Mouse (Mus musculus): ENCODE data around the gene Tpsab1. TPM values are rescaled to one million over a fixed set of nuclear protein-coding genes. Genes with fewer than 3 reads are reported as not detected.

The Tpsab1 gene
- 0.32 and 0.44 TPM in 2 replicates for polyA plus RNA-seq (2012; rRNA removed)

DNA sequence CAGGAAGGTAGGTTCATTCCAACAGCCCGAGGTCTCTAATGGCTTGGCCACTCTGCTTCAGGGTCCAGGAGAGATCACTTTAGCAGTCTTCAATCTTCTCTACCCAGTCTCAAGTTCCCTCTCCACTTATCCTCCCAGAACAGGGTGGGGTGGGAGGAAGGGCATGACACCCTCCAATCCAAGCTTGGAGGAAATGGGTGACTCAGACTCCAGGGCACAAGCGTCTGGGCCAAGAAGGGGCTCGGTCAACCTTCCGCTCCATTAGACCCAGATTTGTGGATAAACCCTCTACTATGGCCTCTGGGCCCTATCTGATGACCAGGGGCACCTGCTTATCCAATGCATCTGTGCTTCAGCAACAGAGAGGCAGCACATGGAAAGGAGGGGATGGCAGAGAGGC is at the start of gene Tpsab1:
Tpsab1 (minus strand) TSS at position 101 of the 400 bp plus-strand sequence.
- DNase-seq (ENCODE audit: low read depth): no peak

DNA sequence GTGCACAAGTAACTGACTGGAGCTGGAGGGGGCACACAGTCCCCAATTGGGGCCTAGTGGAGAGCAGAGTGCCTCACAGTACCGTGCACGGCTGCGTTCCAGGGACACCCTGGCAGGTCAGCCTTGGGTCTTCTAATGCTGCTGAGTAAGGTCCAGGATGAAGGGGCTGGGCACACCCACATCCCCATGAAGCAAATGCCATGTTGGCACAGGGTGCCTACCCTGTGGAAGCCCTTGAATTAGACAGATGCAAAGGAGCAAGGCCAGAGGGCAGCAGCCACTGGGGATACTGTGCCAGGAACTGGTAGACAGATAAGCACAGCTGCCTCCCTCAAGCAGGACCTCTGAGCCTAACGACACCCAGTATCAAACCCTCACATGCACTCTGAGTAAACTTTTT is 49.2 kb upstream of the Tpsab1 start:
- DNase-seq (ENCODE audit: low read depth): no peak

DNA sequence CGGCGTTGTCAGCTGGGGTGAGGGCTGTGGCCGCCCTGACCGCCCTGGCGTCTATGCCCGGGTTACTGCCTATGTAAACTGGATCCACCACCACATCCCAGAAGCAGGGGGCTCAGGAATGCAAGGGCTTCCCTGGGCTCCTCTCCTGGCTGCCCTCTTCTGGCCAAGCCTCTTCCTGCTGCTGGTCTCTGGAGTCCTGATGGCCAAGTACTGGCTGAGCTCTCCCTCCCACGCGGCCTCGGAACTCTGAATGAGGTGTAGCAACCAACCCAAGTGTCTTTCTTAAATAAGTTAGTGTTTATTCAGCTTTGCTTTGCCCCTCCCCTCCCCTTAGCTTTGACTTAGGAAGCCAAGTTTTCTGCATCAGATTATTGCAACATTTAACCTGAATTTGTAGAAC is 28.6 kb upstream of the Tpsab1 start:
- no peak for DNase-seq (ENCODE audit: low read depth)

DNA sequence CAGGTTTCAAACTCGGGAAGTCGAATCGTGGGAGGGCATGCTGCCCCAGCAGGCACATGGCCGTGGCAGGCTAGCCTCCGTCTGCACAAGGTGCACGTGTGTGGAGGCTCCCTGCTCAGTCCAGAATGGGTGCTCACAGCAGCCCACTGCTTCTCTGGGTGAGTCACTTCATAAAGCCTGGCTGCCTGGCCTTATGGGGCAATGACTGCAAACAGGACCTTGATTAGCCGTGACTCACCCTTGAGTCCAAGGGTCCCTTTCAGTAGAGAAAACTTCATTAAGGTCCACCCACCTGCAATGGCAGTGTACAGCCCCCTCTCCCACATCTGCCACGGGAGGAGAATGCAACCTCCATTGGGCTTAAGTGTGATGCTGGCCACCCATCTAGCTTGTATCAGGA is 27.1 kb upstream of the Tpsab1 start:
- DNase-seq (ENCODE audit: low read depth): no peak

DNA sequence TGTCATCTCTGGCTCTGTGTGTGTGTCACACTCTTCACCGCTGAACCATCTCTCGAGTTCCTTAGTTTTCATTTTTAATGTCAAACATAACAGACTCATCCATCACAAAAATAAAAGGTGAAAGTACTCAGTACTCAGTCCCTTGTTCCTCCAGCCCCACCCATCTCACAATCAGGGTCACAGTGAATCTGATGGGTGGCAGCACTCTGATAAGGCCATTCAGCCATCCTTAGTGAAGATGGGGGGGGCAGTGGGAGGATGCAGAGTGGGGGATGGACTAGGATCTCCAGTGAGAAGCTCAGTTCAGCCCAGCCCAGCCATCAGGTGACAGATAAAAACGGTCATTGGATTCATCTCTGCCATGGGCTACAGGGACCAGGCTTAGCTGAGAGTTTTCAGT is 23.6 kb upstream of the Tpsab1 start, which contains the start of gene Tpsg1:
Tpsg1 (plus strand) TSS at position 301 of the 400 bp plus-strand sequence.
- no peak for DNase-seq (ENCODE audit: low read depth)

DNA sequence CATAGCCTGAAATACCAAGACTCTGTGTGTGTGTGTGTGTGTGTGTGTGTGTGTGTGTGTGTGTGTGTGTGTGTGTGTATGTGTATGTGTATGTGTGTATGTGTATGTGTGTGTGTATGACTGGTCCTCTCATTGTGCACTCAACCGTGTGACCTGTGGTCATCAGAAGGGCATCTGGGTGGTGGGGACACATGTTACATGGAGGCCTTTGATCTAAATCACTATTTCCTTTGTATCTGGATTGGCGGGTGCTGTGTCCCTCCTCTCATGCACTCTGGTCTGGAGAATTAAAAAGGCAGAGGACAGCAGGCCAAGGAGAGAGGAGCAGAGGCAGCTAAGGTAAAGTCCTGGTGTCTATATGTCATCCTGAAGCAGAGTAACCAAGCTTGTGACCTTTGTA is 20.6 kb upstream of the Tpsab1 start, which contains the start of gene Tpsb2:
Tpsb2 (plus strand) TSS at position 301 of the 400 bp plus-strand sequence.
- no peak for DNase-seq (ENCODE audit: low read depth)

DNA sequence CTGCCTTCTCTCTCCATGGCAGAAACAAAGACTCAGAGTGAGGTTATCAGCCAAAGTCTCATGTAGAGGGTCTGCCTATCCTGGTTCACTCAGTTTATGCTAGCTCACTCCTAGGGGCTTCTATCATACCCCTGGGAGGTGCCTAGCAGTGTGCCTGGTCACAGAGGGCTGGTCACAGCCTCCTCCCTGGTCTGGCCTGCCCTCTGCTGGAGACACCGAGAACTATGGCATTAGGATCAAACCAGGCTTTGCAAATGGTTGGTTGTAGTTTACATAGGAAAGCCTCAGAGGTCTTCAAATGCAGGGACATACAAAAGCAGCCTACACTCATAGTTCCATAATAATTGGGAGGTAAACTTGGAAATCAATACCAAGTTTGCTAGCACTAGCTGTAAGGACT is 18.4 kb upstream of the Tpsab1 start:
- DNase-seq (ENCODE audit: low read depth): no peak

DNA sequence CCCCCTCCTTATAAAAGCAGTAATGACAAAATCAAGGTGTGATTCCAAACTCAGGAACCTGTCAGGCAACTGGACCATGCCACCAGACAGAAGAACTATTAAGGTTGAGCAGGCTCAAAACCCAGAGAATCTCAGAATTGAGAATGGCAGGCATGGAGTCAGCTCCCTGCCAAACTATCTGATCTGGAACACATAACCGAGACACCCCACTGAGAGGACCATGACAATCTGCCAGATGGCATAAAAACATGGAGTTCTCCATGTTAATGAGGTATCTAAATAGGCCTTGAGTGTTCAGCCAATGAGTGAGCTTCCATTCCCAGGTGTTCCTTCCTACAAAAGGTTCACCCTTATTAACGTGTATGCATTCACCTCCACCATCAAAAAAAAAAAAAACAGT is 15.9 kb upstream of the Tpsab1 start:
- DNase-seq (ENCODE audit: low read depth): no peak

DNA sequence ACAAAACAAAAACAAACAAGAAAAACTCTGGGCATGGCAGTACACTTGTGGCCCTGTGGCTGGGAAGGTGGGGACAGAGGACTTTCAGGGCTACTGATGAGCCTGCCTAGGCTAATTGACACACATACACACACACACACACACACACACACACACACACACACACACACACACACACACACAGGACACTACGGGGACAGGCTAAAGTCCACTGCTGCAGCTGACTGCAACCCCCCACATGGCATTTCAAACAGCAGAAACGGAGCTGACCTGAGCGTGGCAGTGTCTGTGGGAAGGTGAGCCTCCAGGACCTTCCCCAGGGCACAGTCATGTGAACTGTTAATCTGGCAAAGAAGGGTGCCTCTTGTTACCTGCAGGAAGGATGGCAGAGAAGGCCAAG is 3.9 kb downstream of the Tpsab1 start:
- no peak for DNase-seq (ENCODE audit: low read depth)

DNA sequence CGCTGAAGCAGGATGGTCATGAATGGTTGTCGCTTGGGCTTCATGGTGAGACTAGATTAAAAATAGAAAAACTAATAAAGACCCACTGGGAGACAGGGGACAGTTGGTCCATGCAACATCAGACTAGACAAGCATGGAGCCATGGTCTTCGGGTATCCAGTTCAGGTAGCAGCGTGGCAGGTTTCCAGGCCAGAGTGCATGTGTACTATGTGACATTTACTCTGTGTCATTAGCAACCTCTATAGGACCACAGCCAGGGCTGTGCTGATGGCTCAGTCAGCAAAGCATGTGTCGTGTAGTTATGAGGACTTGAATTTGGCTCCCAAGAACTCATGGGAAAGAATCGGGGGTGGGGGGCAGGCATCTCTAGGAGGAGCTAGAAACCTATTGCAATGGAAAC is 5.4 kb downstream of the Tpsab1 start:
- no peak for DNase-seq (ENCODE audit: low read depth)

DNA sequence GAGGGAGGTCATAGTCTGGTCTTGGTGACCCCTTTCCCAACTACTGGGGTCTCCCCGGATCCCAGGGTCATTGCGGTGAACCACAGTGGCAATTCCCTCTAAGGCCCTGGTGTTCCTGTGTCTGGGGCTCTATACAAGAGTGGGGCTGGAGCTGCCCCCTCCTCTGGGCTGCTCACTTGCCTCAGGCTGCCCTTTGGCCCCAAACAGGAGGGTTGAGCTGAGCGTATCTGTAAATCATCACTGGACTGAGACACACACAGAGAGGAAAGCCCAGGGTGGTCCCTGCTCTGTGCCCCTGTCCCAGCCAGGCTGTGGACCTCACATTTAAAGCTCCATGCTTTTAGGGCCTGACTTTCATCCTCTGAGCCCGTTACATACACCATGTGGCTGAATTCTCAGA is 7.1 kb downstream of the Tpsab1 start:
- no peak for DNase-seq (ENCODE audit: low read depth)

DNA sequence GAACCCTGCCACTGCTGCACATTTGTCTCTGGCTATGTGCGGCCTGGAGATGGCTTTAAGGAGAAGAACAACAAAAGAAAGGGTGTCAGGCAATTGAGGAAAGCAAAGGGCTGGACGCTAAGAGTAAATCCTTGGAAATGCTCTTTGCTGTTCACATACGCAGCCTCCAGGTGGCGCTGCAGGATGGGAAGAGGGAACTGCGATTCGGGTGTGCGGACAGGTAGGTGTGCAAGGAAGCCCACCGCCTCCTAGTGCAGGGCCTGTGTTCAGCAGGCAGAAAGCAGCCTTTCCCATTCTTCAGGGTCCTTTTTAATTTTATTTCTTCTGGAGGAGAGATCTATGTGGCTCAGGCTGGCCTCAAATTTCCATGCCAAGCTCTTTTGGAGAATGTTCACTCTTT is 11.4 kb downstream of the Tpsab1 start:
- no peak for DNase-seq (ENCODE audit: low read depth)

DNA sequence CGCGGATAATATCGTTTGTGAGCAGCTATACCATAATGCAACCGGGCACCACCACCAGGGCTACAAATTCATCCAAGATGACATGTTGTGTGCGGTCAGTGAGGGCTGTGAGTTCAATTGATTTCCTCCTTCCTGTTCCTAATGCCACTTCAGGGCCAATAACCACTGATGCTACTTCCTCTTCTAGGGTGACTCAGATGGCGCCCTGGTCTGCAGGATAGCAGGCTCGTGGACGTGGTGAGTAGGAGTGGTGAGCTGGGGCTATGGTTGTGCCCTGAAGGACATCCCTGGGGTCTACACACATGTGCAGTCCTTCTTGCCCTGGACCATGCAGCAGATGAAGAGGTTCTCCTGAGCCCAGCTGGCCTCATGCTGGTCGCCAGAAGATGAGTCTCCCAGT is 13.0 kb downstream of the Tpsab1 start:
- no peak for DNase-seq (ENCODE audit: low read depth)

DNA sequence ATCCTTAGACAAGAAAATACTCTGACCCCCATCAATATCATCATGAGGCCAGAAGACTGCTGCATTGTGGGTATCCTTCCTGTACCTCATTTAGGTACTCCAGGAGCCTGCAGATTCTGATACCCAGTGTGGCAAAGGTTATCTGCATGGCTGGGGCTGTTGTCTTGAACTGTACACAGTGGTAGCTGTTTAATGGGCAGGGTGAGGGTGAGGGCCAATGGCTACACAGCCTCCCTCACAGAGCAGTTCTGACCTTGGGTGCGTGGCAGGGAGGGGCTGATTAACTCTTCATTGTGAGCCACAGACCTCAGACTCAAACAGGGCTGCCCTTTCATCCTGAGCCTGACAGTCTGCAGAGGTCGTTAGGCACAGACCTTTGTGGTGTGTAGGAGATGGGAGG is 22.4 kb downstream of the Tpsab1 start:
- no peak for DNase-seq (ENCODE audit: low read depth)

DNA sequence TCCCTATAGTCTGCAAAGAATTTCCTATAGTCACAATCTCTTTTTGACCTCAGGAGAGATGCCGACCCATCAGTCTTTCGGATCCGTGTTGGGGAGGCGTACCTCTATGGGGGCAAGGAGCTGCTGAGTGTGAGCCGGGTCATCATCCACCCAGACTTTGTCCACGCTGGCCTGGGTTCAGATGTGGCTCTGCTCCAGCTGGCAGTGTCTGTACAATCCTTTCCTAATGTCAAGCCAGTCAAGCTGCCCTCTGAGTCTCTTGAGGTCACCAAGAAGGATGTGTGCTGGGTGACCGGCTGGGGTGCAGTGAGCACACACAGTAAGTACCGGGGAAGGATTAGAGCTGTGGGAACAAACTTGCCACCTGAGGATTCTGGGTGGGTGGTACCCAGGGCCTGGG is 24.5 kb downstream of the Tpsab1 start:
- no peak for DNase-seq (ENCODE audit: low read depth)

DNA sequence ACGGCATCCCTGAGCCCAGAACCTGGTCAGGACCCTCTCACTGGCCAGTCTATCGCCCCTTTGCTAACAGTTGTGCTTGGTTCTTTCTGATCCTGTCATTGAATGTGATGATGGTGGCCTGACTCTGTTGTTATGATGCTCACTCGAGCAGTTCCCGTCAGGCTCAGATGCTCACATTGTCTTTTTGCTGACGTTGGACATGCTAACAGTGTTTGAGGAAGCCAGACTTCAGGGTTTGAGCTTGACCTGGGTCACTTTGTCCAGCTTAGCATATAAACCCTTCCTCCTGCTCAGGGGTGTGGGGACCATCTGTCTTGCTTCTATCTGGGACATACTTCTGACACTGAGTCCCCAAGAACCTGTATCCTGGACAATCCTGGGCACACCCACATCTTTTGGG is 27.0 kb downstream of the Tpsab1 start, which contains the start of gene Prss29:
Prss29 (plus strand) TSS at position 301 of the 400 bp plus-strand sequence.
- DNase-seq (ENCODE audit: low read depth): no peak

DNA sequence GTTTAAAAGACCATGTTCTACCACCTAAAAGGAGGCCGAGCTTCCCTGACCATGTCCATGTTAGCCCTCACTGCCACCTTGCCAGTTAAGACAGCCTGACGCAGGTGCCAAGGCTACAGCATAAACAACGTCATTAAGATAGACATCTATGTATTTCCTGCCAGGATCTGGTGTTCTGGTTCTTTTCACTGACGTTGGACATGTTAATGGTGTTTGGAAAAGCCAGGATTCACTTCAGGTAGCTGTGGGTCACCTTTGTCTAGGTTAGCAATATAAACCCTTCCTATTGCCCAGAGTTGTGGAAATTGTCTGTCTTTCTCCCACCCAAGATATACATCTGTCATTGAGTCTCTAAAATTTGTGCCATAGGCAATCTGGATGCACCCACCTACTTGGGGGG is 37.0 kb downstream of the Tpsab1 start, which contains the start of gene Prss28:
Prss28 (plus strand) TSS at position 301 of the 400 bp plus-strand sequence.
- DNase-seq (ENCODE audit: low read depth): no peak

DNA sequence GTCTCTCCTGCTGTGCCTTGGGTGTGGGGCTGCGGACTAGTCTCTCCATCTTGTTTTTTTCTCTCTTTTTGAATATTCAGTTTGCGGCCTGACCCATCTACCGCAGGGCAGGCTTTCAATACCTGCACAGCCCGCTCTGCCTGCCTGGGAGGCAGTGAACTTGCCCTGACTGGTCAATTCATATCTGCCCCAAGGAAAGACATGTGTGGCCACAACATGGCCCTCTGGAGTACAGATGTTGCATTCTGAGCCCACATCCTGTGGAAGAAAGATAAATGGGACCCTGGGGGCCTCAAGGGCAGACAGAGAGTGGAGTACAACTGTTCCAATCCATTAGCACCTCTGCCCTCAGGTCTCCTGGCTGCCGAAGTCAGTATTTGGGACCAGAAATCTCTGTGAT is 47.3 kb downstream of the Tpsab1 start, which contains the start of gene Prss34:
Prss34 (plus strand) TSS at position 301 of the 400 bp plus-strand sequence.
- DNase-seq (ENCODE audit: low read depth): no peak

DNA sequence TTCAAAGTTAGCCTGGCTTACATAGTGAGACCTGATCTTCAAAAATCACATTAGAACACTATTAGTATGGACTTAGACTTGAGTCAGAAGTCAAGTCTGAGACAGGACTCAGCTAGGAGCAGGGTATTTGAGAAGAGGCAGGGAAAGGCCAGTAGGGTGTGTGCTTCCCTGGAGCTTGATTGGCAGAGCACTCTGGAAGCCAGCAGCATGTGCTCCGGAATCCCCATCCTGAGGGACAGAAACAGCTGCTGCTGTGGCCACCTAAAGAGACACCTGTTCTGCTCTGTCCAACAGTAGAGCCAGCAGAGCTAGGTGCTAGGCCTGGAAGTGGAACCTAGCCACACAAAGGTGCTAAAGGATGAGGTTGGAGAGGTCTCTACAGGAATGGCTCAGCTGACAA is 51.3 kb downstream of the Tpsab1 start:
- no peak for DNase-seq (ENCODE audit: low read depth)

DNA sequence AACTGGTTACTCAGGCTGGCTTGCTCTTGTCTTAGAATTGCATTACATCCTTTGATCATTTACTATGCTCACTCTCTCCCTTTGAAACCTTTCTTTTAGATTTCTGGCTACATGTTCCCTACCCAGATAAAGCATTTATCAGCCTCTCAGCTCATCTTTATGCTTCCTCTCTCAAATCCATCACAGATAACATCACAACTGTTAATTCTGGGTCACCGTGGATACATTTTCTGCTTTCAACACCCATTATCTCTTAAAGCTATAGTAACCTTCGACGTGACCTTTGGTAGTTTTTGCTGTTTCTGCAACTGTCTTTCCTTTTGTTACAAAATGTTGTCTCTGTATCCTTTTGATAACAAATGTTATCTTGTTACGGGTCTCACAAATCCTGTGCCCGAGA is 51.9 kb downstream of the Tpsab1 start:
- no peak for DNase-seq (ENCODE audit: low read depth)

All from gonadal fat pad, adult 2 months (tissue).